Mouse (Mus musculus): Measurements from ENCODE around the gene Pcp4l1.

The Pcp4l1 gene

DNA sequence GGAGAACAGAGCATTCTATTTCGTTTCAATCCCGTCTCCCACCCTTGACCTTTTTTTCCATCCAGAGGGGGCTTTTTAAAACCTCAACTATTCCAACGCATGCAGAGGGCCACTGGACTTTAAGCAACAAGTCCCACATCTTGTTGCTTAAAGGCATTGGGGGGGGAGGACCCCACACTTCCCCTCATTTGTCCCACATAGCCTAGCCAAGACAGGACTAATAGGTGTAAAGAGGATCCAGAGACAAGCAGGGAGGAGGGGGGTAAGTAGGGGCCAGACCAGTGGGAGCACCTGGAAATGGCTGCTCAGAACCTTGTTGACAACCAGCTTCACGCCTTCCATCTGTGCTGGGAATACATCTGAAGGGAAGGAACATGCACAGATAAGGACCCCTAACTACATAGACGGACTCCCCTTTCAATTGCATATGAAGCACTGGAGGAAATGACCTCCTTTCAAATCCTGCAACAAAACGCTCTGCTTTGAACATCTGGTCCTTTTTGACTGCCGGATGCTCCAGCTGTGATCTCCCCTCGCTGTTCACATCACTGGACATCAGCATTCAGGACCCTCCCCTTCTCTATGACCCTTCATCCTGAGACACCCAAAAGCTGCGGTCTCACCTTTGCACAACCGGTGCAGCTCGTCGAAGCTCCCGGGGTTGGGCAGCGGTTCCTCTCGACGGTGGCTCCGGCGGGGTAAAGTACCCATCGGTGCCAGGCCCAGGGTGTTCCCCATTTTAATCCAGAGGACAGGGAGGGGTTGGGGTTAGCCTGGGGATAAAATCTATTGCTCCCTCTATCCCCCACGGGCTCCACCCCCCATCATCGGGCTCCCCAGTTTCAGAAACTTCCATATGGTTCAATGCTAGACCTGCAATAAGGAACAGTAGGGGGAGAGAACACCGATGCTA, 25.5 kb upstream of the Pcp4l1 start:
- DNase-seq (ENCODE audit: low spot score in 2 of 2): no peak

DNA sequence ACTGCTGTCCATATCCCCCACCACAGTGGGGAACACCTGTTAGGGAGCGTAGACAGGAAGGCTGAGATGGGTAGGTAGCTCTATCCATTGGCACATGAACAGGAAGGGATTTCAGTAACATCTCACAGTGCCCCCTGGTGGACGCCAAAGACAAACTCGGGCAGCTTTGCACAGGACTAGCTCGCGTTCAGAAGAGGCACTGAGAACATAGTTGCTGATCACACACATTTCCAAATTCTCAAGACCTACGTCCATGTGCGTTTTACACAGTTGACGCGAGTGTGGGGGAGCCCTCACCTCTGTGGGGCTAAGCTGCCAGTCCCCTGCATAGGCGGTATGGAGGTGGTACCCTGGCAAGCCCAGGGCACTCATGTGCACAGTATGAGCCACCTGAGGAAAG, 24.8 kb upstream of the Pcp4l1 start:
- peak; percentile 59 to 72 for DNase-seq (ENCODE audit: low spot score in 2 of 2)

GRCm38 (mm10) chr1:171216241-171216955, 20.3 kb upstream of the Pcp4l1 start:
- DNase-seq (ENCODE audit: low spot score in 2 of 2): no peak

GRCm38 (mm10) chr1:171213801-171214496, 17.9 kb upstream of the Pcp4l1 start, which contains the start of gene Nr1i3:
Gene Nr1i3, plus strand, starts transcription at chr1:171213970.
- DNase-seq (ENCODE audit: low spot score in 2 of 2): no peak

- DNase-seq (ENCODE audit: low spot score in 2 of 2): no peak
Observed at GRCm38 (mm10) chr1:171212854-171213253, 16.8 kb upstream of the Pcp4l1 start.

DNA sequence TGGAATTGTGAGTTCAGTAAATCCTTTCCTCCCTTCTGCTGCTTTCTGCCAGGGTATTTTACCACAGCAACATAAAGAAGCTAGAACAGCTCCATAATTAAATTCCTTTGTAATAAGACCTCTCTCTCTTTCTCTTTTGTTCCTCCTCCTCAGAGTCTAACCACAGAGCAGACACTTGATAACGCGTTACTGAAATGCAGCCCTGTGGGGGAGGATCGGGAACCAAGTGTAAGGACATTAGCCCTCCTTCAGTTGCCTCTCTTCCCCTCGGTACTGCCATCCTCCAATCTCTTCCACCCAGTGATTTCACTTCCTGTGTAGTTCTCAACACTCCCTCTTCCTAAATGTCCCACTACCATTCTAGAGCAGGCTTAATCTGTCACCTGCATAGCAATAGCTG, 13.3 kb upstream of the Pcp4l1 start:
- DNase-seq (ENCODE audit: low spot score in 2 of 2): no peak

GRCm38 (mm10) chr1:171205704-171206493, 9.8 kb upstream of the Pcp4l1 start:
- no peak for DNase-seq (ENCODE audit: low spot score in 2 of 2)

DNA sequence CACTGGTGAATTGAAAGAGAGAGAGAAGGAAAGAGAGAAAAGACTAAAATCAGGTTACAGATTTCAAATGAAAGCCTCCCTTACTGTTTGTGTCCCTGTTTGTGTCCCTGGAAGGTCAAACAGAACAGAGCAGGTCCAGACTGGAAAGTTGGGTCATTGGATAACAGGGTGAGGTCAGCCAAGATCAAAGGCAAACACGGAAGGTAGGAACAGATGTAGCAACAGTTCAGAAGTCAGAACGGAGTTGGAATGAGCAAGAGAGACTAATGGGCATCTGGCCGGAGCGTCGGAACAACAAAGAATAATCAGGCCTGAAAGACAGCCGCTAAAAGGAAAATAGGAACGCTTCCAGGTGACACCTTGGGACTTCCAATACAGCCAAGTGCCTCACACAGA, 8.2 kb upstream of the Pcp4l1 start:
- DNase-seq (ENCODE audit: low spot score in 2 of 2): no peak

GRCm38 (mm10) chr1:171203471-171204248, 7.6 kb upstream of the Pcp4l1 start:
- DNase-seq (ENCODE audit: low spot score in 2 of 2): no peak

DNA sequence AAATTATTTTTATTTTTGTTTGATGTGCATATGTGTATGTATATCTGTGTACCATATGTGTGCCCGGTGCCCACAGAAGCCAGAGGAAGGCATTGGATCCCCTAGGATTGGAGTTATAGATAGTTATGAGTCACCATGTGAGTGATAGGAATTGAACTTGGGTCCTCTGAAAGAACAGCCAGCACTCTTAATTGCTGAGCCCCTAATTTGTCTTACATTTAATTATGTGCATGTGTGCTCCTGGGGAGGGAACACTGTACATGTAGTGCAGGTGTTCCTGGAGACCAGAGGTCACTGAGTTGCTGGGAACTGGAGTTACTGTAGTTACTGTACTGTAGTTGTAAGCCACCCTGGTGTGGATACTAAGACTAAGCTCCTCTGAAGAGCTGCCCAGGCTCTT, 4.7 kb upstream of the Pcp4l1 start:
- no peak for DNase-seq (ENCODE audit: low spot score in 2 of 2)

DNA sequence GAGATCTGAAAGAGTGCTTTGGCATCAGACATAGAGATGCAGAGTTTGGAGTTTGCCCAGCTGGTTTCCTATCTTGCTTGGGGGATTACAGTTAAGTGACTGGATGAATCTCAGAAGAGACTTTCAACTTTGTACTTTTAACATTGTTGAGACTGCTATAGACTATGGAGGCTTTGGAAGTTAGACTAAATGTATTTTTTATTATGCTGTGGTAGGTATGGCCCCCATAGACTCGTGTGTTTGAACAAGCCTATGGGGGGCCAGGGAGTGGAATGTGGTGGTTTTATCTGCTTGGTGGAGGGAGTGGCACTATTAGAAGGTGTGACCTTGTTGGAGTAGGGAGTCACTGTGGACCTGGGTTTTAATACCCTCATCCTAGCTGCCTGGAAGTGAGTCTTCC, 3.5 kb upstream of the Pcp4l1 start:
- no peak for DNase-seq (ENCODE audit: low spot score in 2 of 2)

GRCm38 (mm10) chr1:171195046-171195822, 834 bp downstream of the Pcp4l1 start:
- DNase-seq (ENCODE audit: low spot score in 2 of 2): no peak

GRCm38 (mm10) chr1:171193911-171194830, 1.9 kb downstream of the Pcp4l1 start:
- DNase-seq (ENCODE audit: low spot score in 2 of 2): no peak

DNA sequence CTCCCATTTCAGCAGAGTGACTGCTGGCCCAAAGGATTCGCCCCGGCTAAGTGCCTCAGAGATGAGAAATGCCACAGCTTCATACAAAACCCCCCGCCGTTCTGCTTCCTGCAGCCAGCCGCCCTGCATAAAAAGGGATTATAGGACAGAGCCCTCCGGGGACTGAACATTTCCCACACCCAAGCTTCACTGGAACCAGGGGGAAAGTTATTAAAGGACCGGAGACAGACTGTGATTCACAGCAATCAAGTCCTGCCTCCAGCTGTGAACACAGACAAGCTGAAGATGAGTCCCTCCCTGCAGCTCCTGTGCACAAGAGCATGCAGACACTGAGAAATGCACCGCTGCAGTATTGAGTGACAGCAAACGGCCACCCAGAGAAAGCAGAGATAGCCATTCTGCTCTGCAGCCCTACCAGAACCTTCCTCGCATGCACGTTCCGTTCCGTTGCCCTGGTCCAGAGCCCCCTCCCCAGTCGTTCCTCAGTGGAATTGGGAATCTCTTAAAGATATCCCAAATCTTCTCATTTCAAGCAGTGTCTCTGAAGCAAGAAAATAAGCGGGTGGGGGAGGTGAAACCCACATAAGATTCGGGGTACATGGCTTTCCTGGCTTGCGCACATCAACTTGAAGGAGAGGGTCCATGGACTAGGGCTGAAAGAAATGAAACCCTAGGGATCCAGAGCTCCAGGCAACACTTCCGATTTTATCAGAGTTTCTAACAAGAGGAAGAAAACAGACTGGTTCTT, 2.8 kb downstream of the Pcp4l1 start:
- no peak for DNase-seq (ENCODE audit: low spot score in 2 of 2)

- DNase-seq (ENCODE audit: low spot score in 2 of 2): no peak
Observed at GRCm38 (mm10) chr1:171192283-171192682, 3.8 kb downstream of the Pcp4l1 start.

GRCm38 (mm10) chr1:171190832-171191231, 5.2 kb downstream of the Pcp4l1 start:
- no peak for DNase-seq (ENCODE audit: low spot score in 2 of 2)

DNA sequence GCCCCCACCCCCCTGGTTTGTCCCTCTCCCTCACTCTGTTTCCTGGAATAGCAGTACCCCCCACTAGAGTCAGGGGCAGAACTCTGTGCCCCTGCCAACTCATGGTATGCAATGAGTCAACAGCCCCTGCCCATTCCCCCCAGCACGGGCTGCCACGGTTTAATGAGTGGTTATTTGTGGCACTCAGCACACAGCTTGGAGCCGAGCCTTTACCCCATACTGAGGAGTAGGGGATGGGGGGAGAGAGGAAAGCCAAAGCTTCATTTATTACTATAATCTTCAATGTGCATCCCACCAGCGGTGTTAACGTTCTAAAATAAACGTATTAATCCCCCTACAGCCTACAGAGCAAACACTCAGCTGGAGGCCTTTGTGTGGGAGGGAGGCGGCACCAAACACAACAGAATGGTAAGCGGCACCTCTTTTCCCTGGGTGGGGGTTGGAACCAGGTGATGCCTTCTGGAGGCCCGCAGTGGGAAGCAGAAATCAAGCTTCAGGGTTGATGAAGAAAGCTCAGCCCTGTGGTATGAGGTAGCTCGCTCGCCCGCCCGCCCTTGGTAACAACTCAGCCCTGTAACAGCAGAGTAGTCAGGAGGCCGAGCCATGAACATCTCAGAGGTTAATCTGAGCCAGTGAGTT, 6.5 kb downstream of the Pcp4l1 start:
- no peak for DNase-seq (ENCODE audit: low spot score in 2 of 2)

DNA sequence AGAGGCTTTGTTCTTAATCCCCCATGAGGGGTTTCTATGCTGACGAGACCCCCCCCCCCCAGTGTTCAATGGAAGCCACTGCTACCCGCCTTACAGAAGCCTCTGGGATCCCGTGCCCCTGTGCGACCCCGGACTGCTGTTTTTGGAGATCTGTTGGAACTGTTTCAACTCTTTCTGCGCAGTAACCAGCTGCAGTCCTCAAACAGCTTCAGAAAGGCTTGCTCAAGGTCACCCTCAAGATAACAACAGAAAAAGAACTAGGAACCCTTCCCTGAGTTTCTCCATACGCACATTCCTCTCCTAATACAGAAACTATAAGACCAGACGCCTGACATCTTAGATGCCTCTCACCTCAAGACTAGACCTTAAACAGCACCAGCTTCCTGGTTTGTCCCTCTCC, 7.0 kb downstream of the Pcp4l1 start:
- DNase-seq (ENCODE audit: low spot score in 2 of 2): no peak
